In the genomic region with DNA sequence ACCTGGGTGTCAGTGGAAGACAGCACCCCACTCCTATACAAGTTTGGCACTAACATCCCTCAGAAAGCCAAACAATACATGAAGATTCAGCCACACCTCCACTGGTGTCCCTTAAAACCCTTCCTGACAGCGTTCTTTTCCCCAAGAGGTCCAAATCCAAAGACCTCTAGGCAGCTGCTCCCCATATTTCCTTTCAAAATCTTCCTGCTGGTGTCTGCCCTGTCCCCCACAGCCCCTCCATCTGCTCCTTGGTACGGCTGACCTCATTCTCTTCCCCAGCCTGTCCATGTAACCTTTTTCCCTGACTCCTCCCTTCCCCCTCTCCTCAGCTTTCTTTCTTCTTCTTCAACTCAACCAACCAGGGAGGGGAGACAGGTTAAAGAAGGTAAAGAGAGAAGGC, we compare ENCODE assay signal across 30 mouse cellular contexts. TPM values are rescaled to one million over a fixed set of nuclear protein-coding genes. Genes with fewer than 3 reads are reported as not detected.
"Had no signal": no experiment of that assay in that cellular context is flagged by ENCODE, and none has a peak within 500 bp of the region (broad histone marks: within the 10 kb centered on the region; RNA-seq: fewer than 3 reads in every experiment).

No protein-coding gene starts in this region.

- H3K9me3 ChIP-seq: heart, embryonic 13.5 days; heart, embryonic 15.5 days; hindbrain, embryonic 15.5 days; kidney, embryonic 15.5 days; limb, embryonic 15.5 days; liver, embryonic 12.5 days had no signal

- H3K27me3 ChIP-seq: heart, embryonic 13.5 days; heart, embryonic 15.5 days; hindbrain, embryonic 15.5 days; kidney, embryonic 15.5 days; limb, embryonic 13.5 days; limb, embryonic 15.5 days had no signal

- DNase-seq: gastrocnemius, postnatal 14 days; gastrocnemius, postnatal 36 days; heart, adult 11 months; heart, adult 2 months; heart, postnatal 14 days; heart, postnatal 36 days; kidney, adult 11 months; kidney, adult 2 months; kidney, adult 9 months; kidney, postnatal 14 days; kidney, postnatal 36 days; layer of hippocampus, adult 9-11 months; layer of hippocampus, postnatal 36 days had no signal

- H3K4me2 ChIP-seq: heart, embryonic 11.5 days; heart, embryonic 13.5 days; heart, embryonic 15.5 days; hindbrain, embryonic 15.5 days; kidney, embryonic 15.5 days; limb, embryonic 13.5 days; limb, embryonic 15.5 days; liver, embryonic 12.5 days had no signal

- H3K27ac ChIP-seq: heart, adult 2 months; heart, embryonic 13.5 days; heart, embryonic 15.5 days; hindbrain, embryonic 15.5 days; hindbrain, postnatal 0 days; kidney, embryonic 15.5 days; kidney, postnatal 0 days; limb, embryonic 13.5 days; limb, embryonic 15.5 days; liver, embryonic 12.5 days; liver, embryonic 14.5 days had no signal

- H3K9ac ChIP-seq: heart, embryonic 13.5 days; heart, embryonic 15.5 days; hindbrain, embryonic 15.5 days; kidney, embryonic 15.5 days; limb, embryonic 13.5 days; limb, embryonic 15.5 days; liver, embryonic 12.5 days; liver, embryonic 14.5 days had no signal

- ATAC-seq: hindbrain, postnatal 0 days; liver, embryonic 12.5 days had no signal

- H3K4me1 ChIP-seq: heart, embryonic 13.5 days; heart, embryonic 15.5 days; hindbrain, embryonic 15.5 days; kidney, embryonic 15.5 days; limb, embryonic 13.5 days; limb, embryonic 15.5 days; liver, embryonic 12.5 days had no signal

- H3K4me3 ChIP-seq: heart, adult 2 months; heart, embryonic 13.5 days; heart, embryonic 15.5 days; hindbrain, embryonic 15.5 days; kidney, embryonic 15.5 days; limb, embryonic 13.5 days; limb, embryonic 15.5 days; liver, embryonic 12.5 days had no signal

RNA-seq across cellular contexts. Expression of a gene that starts 1.5 kb away (rescaled TPM):
- polyA plus RNA-seq: heart, embryonic 11.5 days; heart, embryonic 13.5 days; heart, embryonic 15.5 days; heart, postnatal 0 days; intestine, embryonic 14.5 days; kidney, postnatal 0 days; liver, adult 2 months; liver, embryonic 12.5 days; liver, embryonic 14.5 days had no signal

RNA-seq across cellular contexts. Expression of a gene that starts 5.2 kb away (rescaled TPM):
- polyA plus RNA-seq: heart, embryonic 11.5 days; heart, embryonic 13.5 days; heart, embryonic 15.5 days; heart, postnatal 0 days; hindbrain, embryonic 11.5 days; hindbrain, embryonic 15.5 days; hindbrain, postnatal 0 days; intestine, embryonic 14.5 days; kidney, embryonic 15.5 days; kidney, postnatal 0 days; large intestine, adult 2 months; limb, embryonic 11.5 days; limb, embryonic 13.5 days; limb, embryonic 15.5 days; liver, adult 2 months; liver, embryonic 12.5 days; liver, embryonic 14.5 days had no signal

RNA-seq across cellular contexts. Expression of a gene that starts 8.4 kb away (rescaled TPM):
- polyA plus RNA-seq: heart, embryonic 11.5 days; heart, embryonic 13.5 days; heart, embryonic 15.5 days; heart, postnatal 0 days; hindbrain, embryonic 11.5 days; hindbrain, embryonic 15.5 days; hindbrain, postnatal 0 days; intestine, embryonic 14.5 days; kidney, embryonic 15.5 days; kidney, postnatal 0 days; large intestine, adult 2 months; limb, embryonic 11.5 days; limb, embryonic 13.5 days; limb, embryonic 15.5 days; liver, adult 2 months; liver, embryonic 12.5 days; liver, embryonic 14.5 days had no signal
